Comparison of ENCODE assay signal across 22 mouse cellular contexts in genomic region chr17:87187005-87187404, GRCm38 (mm10).
"Had no signal": no experiment of that assay in that cellular context is flagged by ENCODE, and none has a peak within 500 bp of the region (broad histone marks: within the 10 kb centered on the region; RNA-seq: fewer than 3 reads in every experiment).

No protein-coding gene starts in this region.

- H3K9me3 ChIP-seq: liver, embryonic 15.5 days; lung, embryonic 15.5 days; midbrain, embryonic 12.5 days; stomach, embryonic 15.5 days had no signal

- H3K4me1 ChIP-seq: liver, embryonic 15.5 days; stomach, embryonic 15.5 days had no signal

- H3K4me2 ChIP-seq: kidney, embryonic 15.5 days; limb, embryonic 12.5 days; liver, embryonic 12.5 days; liver, embryonic 15.5 days; lung, embryonic 15.5 days; midbrain, embryonic 12.5 days; stomach, embryonic 15.5 days had no signal

- H3K4me3 ChIP-seq: kidney, embryonic 15.5 days; left cerebral cortex, adult 2 months; limb, embryonic 12.5 days; liver, embryonic 12.5 days; liver, embryonic 15.5 days; lung, embryonic 15.5 days; megakaryocyte, embryonic 14.5 days; midbrain, embryonic 12.5 days; stomach, embryonic 15.5 days had no signal

- H3K27ac ChIP-seq: kidney, embryonic 15.5 days; left cerebral cortex, adult 2 months; limb, embryonic 12.5 days; liver, embryonic 12.5 days; liver, embryonic 15.5 days; lung, embryonic 15.5 days; midbrain, embryonic 12.5 days; stomach, embryonic 15.5 days had no signal

- H3K36me3 ChIP-seq: kidney, embryonic 15.5 days; limb, embryonic 12.5 days; liver, embryonic 12.5 days; liver, embryonic 15.5 days; lung, embryonic 15.5 days; midbrain, embryonic 12.5 days; stomach, embryonic 15.5 days had no signal

- H3K27me3 ChIP-seq: kidney, embryonic 15.5 days; liver, embryonic 15.5 days; lung, embryonic 15.5 days; megakaryocyte, embryonic 14.5 days; midbrain, embryonic 12.5 days; stomach, embryonic 15.5 days had no signal

- DNase-seq: kidney, adult 11 months; kidney, adult 8-10 months; kidney, postnatal 10 days; kidney, postnatal 36 days; layer of hippocampus, postnatal 36 days; liver; lung, adult 18-20 months; lung, postnatal 10 days; lung, postnatal 36 days; right cerebral cortex, adult 18-20 months; right cerebral cortex, postnatal 14 days; spleen, adult 18-20 months; thymus, postnatal 25 days had no signal

- ATAC-seq: liver, embryonic 12.5 days had no signal

- H3K9ac ChIP-seq: kidney, embryonic 15.5 days; limb, embryonic 12.5 days; liver, embryonic 12.5 days; liver, embryonic 15.5 days; lung, embryonic 15.5 days; midbrain, embryonic 12.5 days; stomach, embryonic 15.5 days had no signal
